ENCODE assay signal across 14 mouse cellular contexts in the genomic region with DNA sequence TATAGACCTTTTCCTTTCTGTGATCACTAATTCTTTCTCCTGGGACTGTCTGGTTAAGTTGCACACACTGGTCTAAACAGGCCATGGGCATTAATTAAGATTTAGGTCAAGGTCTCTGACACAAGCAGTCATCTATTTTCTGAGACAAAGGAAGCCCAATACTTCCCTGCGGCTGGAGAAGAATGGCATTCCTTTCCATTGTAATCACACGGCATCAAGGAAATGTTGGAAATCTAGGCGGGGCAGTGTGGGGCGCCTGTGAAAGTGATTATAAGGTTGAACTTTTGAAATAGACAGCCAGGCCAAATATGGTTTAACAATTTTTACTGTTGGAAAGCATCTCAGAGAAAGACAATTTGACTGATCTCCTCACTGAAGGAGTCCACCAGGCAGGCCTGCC. TPM values are rescaled to one million over a fixed set of nuclear protein-coding genes. Genes with fewer than 3 reads are reported as not detected.
A peak's percentile ranks its signal among the peaks of the same experiment; 100 is the strongest.
DNase-seq lines count a peak whose midpoint lies in the region; ATAC-seq and TF ChIP-seq lines count a peak whose summit lies in the region.
"Had no signal": no experiment of that assay in that cellular context is flagged by ENCODE, and none has a peak within 500 bp of the region (broad histone marks: within the 10 kb centered on the region; RNA-seq: fewer than 3 reads in every experiment).

No protein-coding gene starts in this region.

- peaks cover 31% of the 10 kb centered on the region for H3K27me3 ChIP-seq in heart, embryonic 12.5 days (replicated peaks)
- no peaks in the 10 kb centered on the region for H3K27me3 ChIP-seq in midbrain, embryonic 11.5 days (ENCODE audit: control insufficient read depth, insufficient read depth, low read length)
- no peaks in the 10 kb centered on the region for H3K27me3 ChIP-seq in midbrain, embryonic 13.5 days
- no peaks in the 10 kb centered on the region for H3K27me3 ChIP-seq in thymus, adult 2 months (ENCODE audit: control insufficient read depth, insufficient read depth, low read length)
- H3K27me3 ChIP-seq: limb, embryonic 13.5 days had no signal

- no peak overlapping the region for H3K27ac ChIP-seq in heart, embryonic 12.5 days (ENCODE audit: poor library complexity, severe bottlenecking)
- no peak overlapping the region for H3K27ac ChIP-seq in midbrain, embryonic 11.5 days (ENCODE audit: low read depth, low read length)
- no peak overlapping the region for H3K27ac ChIP-seq in midbrain, embryonic 13.5 days
- H3K27ac ChIP-seq in thymus, adult 2 months (ENCODE audit: control insufficient read depth, insufficient read depth, low read length), result no peak overlapping the region
- H3K27ac ChIP-seq: limb, embryonic 13.5 days had no signal

- 65% methylated on average over 4 of the region's 4 CpGs for WGBS in heart, embryonic 12.5 days
- 44% methylated on average over 4 of the region's 4 CpGs for WGBS in midbrain, embryonic 11.5 days
- 26% methylated on average over 4 of the region's 4 CpGs for WGBS in midbrain, embryonic 13.5 days
- WGBS in thymus, adult 2 months, result 96% methylated on average over 4 of the region's 4 CpGs

- no peak overlapping the region for H3K9ac ChIP-seq in heart, embryonic 12.5 days
- H3K9ac ChIP-seq in midbrain, embryonic 11.5 days (ENCODE audit: low read length), result no peak overlapping the region
- H3K9ac ChIP-seq in midbrain, embryonic 13.5 days (replicated peaks), result no peak overlapping the region
- H3K9ac ChIP-seq: limb, embryonic 13.5 days had no signal

- no peak for TF ChIP-seq CTCF in thymus, adult 2 months (IDR thresholded peaks at IDR 0.05; ENCODE audit: borderline replicate concordance, control insufficient read depth, extremely low read depth, insufficient read depth, low read length, poor library complexity)

- H3K4me3 ChIP-seq in heart, embryonic 12.5 days, result no peak overlapping the region
- no peak overlapping the region for H3K4me3 ChIP-seq in midbrain, embryonic 11.5 days (ENCODE audit: low read depth, low read length)
- no peak overlapping the region for H3K4me3 ChIP-seq in midbrain, embryonic 13.5 days (replicated peaks)
- no peak overlapping the region for H3K4me3 ChIP-seq in thymus, adult 2 months (ENCODE audit: control insufficient read depth, insufficient read depth, low read length)
- H3K4me3 ChIP-seq: limb, embryonic 13.5 days; megakaryocyte, embryonic 14.5 days had no signal

- H3K4me2 ChIP-seq in heart, embryonic 12.5 days, result no peak overlapping the region
- no peak overlapping the region for H3K4me2 ChIP-seq in midbrain, embryonic 11.5 days
- no peak overlapping the region for H3K4me2 ChIP-seq in midbrain, embryonic 13.5 days (replicated peaks)
- H3K4me2 ChIP-seq: limb, embryonic 13.5 days had no signal

- no peak for ATAC-seq in heart, embryonic 12.5 days (ENCODE audit: insufficient number of reproducible peaks, low FRiP score)
- no peak for ATAC-seq in midbrain, embryonic 11.5 days (ENCODE audit: low FRiP score)
- ATAC-seq in midbrain, embryonic 13.5 days, result no peak
- ATAC-seq: CD4-positive, CD25-positive, alpha-beta regulatory T cell, adult 4 months; inflammation-experienced regulatory T-cells, adult 6 months had no signal

- H3K36me3 ChIP-seq in heart, embryonic 12.5 days, result no peaks in the 10 kb centered on the region
- H3K36me3 ChIP-seq in midbrain, embryonic 11.5 days (ENCODE audit: control insufficient read depth, insufficient read depth, low read length), result no peaks in the 10 kb centered on the region
- no peaks in the 10 kb centered on the region for H3K36me3 ChIP-seq in midbrain, embryonic 13.5 days
- H3K36me3 ChIP-seq in thymus, adult 2 months (ENCODE audit: control insufficient read depth, insufficient read depth, low read length), result no peaks in the 10 kb centered on the region
- H3K36me3 ChIP-seq: limb, embryonic 13.5 days had no signal

- no peak for TF ChIP-seq POLR2A in thymus, adult 2 months (IDR thresholded peaks at IDR 0.05; ENCODE audit: control insufficient read depth, extremely low read depth, insufficient read depth, low read length, poor library complexity)

- peak; percentile 97 for DNase-seq in heart, adult 11 months
- DNase-seq in midbrain, embryonic 11.5 days (ENCODE audit: low spot score, missing footprints), result peak; percentile 82
- peak; percentile 59 for DNase-seq in kidney, adult 9 months
- no peak for DNase-seq in thymus, adult 2 months
- no peak for DNase-seq in right cerebral cortex, adult 18-20 months
- DNase-seq in frontal cortex, postnatal 10 days (ENCODE audit: low spot score in 2 of 2), result no peak
- DNase-seq: layer of hippocampus, postnatal 36 days; thymus, postnatal 25 days had no signal

- no peaks in the 10 kb centered on the region for H3K9me3 ChIP-seq in heart, embryonic 12.5 days (replicated peaks)
- H3K9me3 ChIP-seq in midbrain, embryonic 11.5 days (ENCODE audit: control insufficient read depth, low read length), result no peaks in the 10 kb centered on the region
- H3K9me3 ChIP-seq in midbrain, embryonic 13.5 days, result no peaks in the 10 kb centered on the region
- H3K9me3 ChIP-seq: limb, embryonic 13.5 days had no signal

- no peaks in the 10 kb centered on the region for H3K4me1 ChIP-seq in heart, embryonic 12.5 days (replicated peaks)
- no peaks in the 10 kb centered on the region for H3K4me1 ChIP-seq in midbrain, embryonic 11.5 days (ENCODE audit: control insufficient read depth, insufficient read depth, low read length)
- no peaks in the 10 kb centered on the region for H3K4me1 ChIP-seq in midbrain, embryonic 13.5 days (replicated peaks)
- no peaks in the 10 kb centered on the region for H3K4me1 ChIP-seq in thymus, adult 2 months (replicated peaks; ENCODE audit: control insufficient read depth, insufficient read depth, low read length)

RNA-seq across cellular contexts. Expression of a gene that starts 10.9 kb away (rescaled TPM):
- polyA plus RNA-seq in heart, embryonic 12.5 days (2016; fragmentation: Nextera tagmentation; extraction: Ambion mirVana), result 19.0 and 19.8 TPM in 2 replicates
- 18.5 and 18.7 TPM in 2 replicates for polyA plus RNA-seq in midbrain, embryonic 11.5 days (2014; fragmentation: Nextera tagmentation; extraction: Ambion mirVana)
- polyA plus RNA-seq in midbrain, embryonic 13.5 days (2015; fragmentation: Nextera tagmentation; extraction: Ambion mirVana), result 11.5 and 15.9 TPM in 2 replicates
- 39.4 and 41.0 TPM in 2 replicates for polyA plus RNA-seq in thymus, adult 2 months (2012; rRNA removed)

Comparison
In these comparisons a context has a peak if more than half of its experiments do, and no peak if none do; other contexts are left out.
1. DNase-seq: peak in heart, adult 11 months (single experiment), midbrain, embryonic 11.5 days (single experiment) and kidney, adult 9 months (single experiment); none in thymus, adult 2 months (single experiment), right cerebral cortex, adult 18-20 months (single experiment) and frontal cortex, postnatal 10 days (0 of 2).